Mouse (Mus musculus) right cerebral cortex, adult 18-20 months (tissue): ENCODE measurements around the gene Sec14l3.
"Not testable (repeated sequence)": the region's sequence is repeated elsewhere in the genome, so short reads cannot be mapped to it uniquely, and the experiment has no call there.

ENCODE experiments used
- DNase-seq: peaks from one replicate; pipeline ENCODE4 v3.0.0; 2022; ENCODE audit warnings: mixed read lengths

Gene Sec14l3

DNA sequence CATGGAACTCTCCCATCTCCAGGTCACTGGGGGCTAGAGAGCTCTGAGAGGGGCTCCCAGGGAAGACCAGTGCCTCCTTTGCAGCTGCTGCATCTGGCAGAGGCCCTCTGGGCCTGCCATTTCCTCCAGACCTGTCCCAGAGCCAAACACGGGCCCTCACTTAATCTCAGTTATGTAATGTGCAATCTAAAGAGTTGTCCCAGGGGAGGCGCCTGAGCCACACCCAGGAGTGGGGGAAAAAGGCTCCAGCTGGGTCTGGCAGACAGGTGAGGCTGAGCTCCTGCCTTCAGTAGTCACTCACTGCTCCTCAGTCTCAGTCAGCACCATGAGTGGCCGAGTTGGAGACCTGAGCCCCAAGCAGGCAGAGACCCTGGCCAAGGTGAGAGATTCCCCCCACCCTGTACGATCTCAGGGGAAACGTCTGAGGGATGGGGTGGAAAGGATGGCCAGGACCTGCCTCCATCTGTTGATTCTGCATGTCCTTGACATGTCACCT lies at the start of gene Sec14l3:
Gene Sec14l3, plus strand, starts transcription at position 215 of the 496 bp plus-strand sequence.
- no peak for DNase-seq

DNA sequence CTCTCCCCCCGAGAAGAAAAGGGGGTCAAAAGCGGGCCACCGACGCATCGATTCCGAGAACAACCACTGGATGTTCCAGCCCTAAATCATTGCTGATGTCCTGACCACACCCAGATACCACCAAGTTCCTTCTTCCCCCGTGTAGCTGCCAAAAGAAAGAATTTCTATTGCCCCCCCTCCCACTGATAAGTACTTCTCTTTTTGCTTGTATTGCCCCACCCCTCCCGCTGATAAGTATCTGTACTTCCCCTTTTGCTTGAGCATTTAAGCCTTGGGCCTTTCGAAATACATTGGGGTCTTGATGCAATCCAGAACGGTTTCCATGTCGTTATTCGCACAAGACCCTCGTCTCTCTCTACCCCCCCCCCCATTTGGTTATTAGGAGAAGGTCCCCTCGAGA lies 48.8 kb upstream of the Sec14l3 start:
- not testable (repeated sequence) for DNase-seq

DNA sequence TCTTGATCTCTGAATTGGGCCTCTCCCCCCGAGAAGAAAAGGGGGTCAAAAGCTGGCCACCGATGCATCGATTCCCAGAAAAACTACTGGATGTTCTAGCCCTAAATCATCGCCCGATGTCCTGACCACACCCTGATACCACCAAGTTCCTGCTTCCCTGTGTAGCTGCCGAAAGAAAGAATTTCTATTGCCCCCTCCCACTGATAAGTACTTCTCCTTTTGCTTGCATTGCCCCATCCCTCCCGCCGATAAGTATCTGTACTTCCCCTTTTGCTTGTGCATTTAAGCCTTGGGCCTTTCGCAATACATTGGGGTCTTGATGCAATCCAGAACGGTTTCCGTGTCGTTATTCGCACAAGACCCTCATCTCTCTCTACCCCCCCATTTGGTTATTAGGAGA lies 42.5 kb upstream of the Sec14l3 start:
- DNase-seq, result not testable (repeated sequence)

DNA sequence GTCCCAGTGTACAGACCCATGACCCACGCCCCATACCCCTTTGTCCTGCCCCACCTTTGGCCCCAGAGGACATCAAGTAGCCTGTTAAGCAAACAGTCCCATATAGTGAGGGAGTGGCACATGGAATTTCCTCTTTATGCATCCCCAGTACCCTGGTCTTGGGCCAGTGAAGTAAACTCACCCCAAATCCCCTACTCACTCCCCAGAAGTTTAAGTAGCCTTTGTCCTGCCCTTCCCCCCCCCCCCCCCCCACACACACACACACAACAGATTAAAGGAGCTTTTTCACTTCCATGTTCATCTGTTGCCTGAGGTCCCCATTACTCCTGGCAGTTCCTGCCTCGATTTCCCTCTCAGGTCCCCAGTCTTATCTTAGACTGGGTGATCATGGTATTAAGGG lies 41.3 kb upstream of the Sec14l3 start:
- DNase-seq, result no peak

DNA sequence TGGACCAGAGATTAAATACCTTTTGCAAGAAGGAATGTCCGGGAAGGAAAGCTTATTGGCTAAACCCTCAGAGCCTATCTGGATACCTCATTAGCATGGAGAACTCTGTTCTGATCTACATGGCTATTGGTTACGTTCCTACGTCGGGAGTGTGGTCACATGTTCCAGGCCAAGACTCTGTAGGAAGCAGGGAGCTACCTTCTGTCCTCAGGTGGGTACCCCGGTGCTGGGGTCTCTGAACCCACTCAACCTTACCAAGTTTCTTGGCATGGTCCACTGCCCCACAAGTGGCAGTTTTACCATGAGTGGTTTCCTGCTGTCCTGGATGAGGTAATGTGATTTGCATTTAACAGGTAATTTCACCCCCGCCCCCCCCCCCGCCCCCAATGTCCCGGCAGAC lies 37.6 kb upstream of the Sec14l3 start:
- no peak for DNase-seq

DNA sequence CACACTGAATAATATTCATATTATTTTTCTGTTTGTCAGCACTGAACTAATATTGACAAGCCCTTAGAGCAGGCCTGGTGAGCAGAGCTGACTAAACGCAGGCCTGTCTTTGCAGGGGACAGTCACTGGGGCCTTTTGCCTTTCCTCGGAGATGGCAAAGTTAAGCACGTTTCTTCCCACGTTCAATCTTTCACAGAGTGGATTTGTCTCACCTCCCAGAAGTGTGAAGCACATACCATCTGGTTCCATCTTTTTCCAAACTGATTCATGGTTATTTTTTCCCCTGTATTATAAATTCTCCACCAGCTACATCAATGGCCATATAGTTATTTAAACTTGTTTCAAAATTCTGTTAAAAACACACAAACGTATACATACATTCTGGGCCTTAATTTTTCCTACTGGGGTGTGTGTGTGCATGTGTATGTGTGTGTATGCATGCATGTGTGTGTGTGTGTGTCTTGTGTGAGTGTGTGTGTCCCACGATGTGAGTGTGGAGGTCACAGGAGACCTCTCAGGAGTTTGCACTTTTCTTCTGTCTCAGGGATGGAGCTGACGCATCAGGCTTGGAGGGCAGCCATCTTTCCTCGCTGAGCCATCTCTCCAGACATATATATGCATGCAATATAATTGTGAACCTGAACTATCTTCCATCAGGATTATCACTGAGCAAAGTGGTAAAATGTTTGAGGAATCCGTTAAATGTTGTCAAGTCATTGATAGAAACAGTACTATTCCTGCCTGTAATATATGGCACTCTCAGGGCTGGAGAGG lies 36.9 kb upstream of the Sec14l3 start:
- peak; percentile 62 for DNase-seq

DNA sequence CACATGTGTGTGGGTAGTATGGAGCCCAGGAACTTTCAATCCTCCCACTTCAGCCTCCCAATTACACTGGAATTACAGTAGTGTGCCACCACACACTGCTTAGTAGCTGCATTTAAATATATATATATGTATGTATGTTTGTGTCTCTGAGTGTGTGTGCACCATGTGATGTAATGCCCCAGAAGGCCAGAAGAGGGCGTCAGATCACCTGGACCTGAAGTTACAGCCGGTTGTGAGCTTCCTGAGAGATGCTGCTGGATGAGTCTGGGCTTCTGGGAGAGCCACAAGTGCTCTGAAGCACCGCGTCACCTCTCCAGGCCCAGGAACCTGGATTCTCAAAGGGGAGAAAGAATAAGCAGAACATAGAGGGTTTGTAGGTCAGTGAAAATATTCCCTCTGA lies 35.3 kb upstream of the Sec14l3 start:
- DNase-seq, result no peak

DNA sequence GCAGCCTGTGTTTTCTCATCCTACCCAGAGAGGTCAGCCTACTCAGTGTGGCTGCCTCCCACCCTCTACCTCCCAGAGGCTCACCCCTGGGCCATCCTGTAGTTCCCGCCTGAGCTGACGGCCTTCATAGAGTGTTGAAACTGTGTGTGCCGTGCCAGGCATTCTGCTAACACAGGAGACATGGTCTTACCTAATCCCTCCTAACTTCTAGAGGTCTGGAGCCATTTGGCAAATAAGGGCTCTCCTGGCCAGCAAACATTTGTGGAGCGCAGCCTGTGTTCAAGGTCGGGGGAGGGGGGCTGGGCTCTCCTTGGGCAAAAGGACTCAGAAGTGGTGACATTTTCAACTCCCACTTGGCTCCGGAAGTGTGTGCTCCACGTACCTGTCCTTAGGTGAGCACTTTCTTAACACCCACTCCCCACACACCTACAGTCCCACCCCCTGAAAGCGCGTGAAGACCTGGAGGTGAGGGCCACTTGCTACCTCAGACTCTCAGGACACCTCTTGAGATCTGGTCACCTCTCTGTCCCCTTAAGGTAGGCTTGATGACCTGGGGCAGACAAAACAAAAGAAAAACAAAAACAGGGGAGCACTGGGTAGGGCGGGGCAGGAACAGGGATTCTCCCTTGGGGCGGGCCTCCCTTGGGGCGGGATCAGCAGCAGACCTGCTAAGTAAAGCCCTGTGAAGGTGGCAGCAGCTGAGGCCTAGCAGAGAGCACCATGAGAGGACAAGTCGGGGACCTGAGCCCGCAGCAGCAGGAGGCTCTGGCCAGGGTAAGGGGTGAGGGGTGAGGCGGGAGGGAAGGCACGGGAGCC lies 33.3 kb upstream of the Sec14l3 start, which contains the start of gene Sec14l4:
Gene Sec14l4, plus strand, starts transcription at position 337 of the 816 bp plus-strand sequence.
- no peak for DNase-seq

DNA sequence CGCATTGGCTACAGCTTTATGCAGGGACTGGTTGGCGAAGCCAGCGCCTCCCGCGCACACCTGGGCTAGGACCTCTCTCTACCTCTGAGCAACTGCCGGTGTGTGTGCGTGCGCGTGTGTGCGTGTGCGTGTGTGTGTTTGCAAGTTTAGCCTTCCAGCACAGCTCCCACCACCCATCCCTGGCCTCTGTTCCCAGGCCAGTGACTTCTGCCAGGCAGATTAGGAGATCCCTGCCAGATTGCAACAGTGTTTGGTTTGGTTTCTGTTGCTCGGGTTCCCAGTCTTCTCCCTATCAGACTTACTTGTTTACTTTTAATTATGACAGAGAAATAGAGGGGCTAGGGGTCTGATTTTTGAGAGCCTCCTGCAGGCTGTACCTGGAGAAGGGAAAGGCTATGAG lies 32.7 kb upstream of the Sec14l3 start:
- no peak for DNase-seq

DNA sequence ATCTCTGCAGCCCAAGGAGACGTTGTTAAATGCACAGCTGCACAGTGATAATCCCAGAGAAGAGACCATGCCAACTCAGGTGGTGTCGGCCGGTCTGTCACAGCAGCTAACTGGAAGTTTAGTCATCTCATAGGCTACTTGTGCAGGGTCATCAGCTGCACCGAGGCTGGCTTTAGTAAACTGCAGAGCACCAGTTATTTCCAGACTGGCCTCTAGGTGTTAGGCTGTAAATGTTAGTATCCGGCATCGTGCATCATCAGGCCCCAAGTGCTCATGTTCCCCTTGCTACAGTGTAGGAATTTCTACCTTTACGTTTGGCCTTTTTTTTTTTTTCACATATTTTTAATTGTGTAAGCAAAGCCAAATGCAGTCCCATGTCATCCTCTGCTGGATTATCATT lies 31.2 kb upstream of the Sec14l3 start:
- no peak for DNase-seq

DNA sequence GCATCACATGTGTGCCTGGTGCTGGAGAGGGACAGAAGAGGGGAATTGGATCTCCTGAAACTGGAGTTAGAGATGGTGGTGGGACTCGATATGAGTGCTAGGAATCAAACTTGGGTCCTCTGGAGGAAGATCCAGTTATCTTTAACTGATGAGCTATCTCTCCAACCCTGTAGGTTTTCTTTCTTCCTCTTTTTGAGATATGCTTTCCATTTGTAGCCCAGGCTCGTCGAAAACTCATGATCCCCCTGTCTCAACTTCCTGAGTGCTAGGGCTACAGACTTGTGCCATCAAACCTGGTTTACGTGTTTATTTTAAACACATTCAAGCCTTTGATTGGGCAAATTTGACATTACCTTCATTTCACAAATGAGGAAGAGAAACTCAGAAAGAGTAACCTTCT lies 30.5 kb upstream of the Sec14l3 start:
- no peak for DNase-seq

DNA sequence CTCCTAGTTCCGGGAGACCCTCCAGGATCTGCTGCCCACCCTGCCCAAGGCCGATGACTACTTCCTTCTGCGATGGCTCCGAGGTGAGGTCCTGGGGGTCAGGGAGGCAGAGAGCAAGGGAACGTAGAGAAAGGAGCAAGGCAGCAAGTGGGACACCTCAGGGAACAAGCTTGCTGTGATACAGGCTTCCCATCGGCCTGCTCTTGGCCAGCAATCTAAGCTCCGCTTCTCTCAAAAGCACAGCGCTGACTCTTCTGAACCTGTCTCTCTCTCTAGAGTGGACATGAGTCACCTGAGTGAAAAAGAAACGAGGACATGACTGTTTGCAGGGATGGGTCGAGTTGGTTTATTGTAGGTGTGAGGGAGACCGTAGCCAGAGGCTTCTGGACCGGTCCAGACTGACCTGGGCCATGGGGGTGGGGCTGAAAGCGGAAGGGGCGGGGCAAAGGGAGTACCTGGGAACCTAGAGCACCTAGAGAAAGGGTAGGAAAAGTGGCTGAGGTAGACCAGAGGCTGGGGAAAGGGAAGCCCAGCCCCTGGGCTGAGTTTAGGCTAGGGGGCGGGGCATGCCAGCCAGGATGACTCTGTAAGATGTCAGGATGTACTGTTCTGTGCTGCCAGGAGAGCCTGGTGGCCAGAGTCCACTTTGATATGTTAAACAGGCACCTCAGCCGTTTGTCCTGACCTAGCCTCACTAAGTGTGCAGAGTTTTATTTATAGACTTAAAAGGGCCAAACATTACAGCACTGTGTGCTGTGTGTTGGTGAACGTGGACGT lies 29.3 kb upstream of the Sec14l3 start:
- no peak for DNase-seq

DNA sequence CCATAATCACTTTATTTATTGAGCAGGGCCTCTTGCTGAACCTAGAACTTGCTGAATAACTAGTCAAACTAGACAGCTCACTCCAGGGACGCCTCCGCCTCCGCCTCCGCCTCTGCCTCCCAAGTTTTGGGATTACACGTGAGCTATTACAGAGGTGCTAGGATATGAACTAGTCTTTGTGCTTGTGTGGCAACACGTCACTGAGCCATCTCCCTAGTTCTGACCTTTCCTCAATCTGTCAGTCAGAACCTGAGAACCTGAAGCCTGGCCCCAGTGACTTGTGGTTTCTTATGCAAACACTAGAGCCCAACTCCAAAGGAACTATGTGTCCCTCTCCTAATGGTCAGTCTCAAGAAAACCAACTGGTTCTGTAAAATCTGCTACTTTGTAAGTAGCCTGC lies 28.7 kb upstream of the Sec14l3 start:
- no peak for DNase-seq

DNA sequence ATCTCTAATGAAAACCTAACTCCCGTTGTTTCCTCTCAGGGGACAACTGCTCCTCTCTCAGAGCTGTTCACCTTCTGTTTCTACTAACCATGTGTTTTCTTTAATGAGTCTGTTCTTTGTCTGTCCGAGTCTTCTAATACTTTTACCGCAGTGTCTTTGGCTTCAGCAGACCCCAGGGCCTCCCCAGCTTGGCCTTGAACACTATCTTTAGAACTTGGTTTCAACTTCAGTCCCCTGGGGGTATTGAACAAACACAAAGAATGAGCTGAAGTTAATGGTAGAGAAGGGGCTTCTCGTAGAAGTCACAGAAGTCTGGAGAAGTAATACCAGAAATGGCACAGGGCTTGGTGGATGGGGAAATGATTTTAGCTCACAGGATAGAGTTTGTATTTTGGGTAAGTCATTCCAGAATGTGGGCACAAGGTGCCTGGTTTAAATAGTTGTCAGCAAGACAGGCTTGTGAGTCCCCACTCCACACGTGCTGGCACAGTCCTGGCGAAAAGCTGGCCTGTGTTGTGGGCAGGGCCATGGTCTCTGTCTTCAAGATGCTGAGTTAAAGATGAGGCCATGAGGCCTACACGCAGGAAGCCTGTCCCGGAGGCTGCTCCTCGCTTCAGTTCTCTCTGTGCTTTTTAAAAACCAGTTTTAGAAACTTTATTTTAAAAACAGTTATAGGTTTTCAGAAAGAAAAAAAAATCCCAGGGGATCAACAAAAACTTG lies 28.1 kb upstream of the Sec14l3 start:
- no peak for DNase-seq

DNA sequence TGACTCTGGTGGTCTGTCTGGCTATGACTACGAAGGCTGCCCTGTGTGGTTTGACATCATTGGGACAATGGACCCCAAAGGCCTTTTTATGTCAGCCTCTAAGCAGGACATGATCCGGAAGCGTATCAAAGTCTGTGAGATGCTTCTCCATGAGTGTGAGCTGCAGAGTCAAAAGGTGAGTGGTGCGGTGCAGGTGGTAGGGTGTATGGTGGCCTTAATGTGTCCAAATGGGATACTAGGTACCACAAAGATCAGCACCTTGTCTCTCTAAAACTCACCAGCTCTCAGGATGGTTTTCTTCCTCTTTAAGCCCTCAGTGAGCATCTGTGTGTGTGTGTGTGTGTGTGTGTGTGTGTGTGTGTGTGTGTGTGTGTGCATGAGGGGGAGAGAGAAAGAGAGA lies 24.7 kb upstream of the Sec14l3 start:
- DNase-seq, result no peak

DNA sequence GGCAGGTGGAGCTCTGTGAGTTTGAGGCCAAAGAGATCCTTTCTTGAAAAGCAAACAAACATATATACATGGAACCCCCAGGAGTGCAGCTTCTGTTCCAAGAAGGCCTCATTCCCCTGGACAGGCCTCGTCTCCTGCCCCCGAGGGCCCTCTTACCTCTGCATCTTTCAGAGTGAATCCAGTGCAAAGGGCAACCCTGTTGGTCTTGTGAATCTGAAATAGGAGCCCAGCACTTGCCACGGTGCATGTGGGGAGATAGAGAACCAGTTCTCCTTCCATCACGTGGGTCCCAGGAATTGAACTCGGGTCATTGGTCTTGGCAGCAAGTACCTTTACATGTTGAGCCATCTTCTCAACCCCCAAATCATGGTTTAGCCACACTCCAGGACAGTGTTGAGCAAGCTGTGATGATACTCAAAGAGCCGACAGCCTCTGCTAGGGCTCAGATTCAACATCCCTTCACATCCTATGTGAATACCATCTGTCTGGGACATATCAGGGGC lies 23.5 kb upstream of the Sec14l3 start:
- no peak for DNase-seq

DNA sequence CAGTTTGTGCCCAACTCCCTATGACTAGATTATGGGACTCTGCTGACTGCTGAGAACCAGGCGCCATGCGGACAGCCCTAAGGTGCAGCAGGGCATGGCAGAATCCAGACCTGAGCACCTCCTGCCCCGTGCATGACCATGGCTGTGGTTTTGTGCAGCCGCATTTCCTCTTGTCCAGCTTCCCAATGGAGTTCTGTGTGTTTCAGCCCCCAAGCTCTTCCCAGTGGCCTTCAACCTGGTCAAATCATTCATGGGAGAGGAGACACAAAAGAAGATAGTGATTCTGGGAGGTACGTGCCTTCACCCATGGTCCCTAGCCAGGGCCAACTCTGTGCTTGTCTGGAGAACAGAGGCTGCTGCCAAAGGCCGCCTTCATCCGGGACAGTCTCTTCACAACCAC lies 21.6 kb upstream of the Sec14l3 start:
- no peak for DNase-seq

DNA sequence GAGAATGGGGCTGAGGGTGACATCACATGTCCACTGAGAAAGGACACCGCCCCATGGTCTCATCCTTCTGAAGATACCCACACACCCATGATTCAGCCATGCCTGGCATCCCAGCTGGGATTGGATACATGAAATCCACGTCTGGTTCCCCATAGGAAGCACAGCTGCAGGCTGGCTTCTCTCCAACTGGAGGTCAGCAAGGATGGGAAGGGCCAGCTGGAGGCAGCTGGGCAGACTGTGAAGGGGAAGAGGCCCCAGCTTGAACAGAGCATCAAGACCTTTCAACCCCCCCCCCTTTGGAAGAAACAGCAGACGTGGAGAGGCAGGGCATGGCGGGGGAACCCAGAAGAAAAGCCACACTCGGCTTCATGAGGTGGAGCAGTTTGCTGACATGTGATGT lies 18.1 kb upstream of the Sec14l3 start:
- no peak for DNase-seq

DNA sequence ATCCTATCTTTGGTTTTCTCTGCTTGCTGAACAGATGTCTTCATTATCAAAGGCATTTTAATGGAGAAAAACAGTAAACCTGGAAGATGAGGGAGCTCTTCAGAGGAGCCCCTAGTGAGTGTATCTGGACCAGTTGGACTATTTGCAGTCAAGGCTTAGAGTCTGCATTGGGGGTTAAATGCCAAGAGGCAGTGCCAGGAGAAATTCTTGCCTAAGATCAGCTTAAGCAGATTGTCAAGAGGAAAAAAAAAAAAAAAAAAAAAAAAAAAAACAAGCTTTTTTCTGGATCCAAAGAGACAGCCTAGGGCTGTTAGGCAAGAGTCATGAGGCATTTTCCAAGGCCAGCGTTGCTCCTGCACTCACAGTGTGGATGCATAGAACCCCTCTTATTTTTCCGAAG lies 16.9 kb upstream of the Sec14l3 start:
- DNase-seq, result no peak

DNA sequence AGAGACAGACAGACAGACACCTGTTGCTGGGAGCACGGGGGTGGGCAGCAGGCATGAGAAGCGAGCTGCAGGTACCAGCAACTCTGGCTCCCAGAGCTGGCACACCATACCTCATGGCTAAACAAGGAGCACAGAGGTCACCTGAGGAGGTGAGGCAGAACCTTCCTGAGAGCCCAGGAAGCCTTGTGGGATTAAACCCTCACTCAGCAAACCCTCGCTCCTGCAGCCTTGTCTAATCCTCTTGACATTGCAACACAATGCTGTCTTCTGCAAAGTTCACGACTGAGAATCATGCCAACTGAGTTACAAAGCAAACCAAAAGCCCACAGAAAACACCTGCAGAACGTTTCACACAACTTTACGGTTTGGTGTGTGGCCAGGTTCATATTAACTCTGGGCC lies 16.2 kb upstream of the Sec14l3 start:
- no peak for DNase-seq

DNA sequence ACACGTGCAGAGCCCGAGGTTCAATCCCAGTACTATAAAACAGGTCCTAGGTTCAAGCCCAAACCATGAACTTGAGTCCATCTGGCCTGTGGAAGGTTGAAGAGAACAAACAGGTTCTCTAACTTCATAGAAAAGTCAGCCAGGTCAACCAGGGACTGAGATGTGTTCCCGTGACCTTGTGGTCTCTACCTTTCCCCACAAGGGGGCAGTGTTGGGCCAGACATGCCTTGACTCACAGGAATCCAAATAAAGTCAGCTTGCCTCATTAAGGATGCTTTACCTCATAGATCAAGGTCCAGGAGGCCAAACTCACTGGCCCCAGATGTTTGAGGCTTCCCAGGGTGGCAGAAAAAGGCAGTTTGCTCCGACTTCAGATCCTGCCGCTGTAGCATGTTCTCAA lies 11.1 kb upstream of the Sec14l3 start:
- DNase-seq, result peak; percentile 54

DNA sequence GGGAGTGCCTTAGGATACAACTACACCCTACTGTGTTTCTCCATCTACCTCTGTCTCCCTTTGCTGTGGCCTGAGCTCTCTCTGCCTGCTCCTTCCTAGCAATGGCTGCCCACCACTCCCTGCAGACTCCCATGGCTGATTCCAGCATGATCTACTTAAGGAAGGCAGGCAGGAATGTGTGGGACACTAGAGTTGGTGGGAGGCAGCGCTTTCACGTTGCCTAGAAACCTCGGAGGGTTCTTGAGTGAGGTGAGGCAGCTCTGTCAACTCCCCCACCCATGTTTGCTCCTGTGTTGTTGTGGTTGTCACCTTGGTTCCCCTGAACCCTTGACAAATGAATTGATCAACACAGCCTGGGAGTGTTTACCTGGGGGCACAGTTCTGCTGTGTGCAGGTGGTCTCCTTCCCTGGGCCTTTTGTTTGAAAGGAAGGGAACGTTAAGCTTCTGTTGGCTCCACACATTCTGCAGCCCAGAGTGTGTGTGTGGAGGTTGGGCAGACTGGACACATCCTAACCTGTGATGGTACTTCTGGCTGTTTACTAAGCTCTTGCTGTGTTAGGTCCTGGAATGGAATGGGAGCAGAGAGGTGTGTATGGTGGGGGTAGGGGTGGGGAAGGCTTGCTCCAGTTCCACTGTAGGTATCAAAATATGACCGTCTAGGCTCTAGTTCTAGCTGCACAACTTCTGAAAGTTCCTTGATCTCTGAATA lies 3.6 kb upstream of the Sec14l3 start:
- peak; percentile 28 for DNase-seq
